Mouse (Mus musculus) lung, adult 2 months (tissue): Measurements from ENCODE around the gene Icos.

Experiments used
- CTCF ChIP-seq: fragments of 200-500 bp; IDR thresholded peaks from 2 replicates; pipeline ENCODE4 v1.5.1; 2011; ENCODE audit warnings: mild to moderate bottlenecking, low read length, control low read depth; ENCODE audit not compliant: insufficient read depth
- POLR2A ChIP-seq: fragments of 200-500 bp; IDR thresholded peaks from 2 replicates; pipeline ENCODE4 v1.6.1; 2011; ENCODE audit warnings: low read depth, mild to moderate bottlenecking, control low read depth, low read length, borderline replicate concordance; ENCODE audit errors: extremely low read depth

GRCm38 (mm10) chr1:60960451-60960850 lies 17.3 kb upstream of the Icos start:
- TF ChIP-seq CTCF (no peak), POLR2A (peak; percentile 39; the same call in 1 of the 2 replicates)
